Mouse (Mus musculus) myocyte (in vitro differentiated cells): Measurements from ENCODE around the gene Pola2. TPM values are rescaled to one million over a fixed set of nuclear protein-coding genes. Genes with fewer than 3 reads are reported as not detected.

Experiments used
- H3K27me3 ChIP-seq: one replicate; pipeline ENCODE4 v1.6.1; 2011; ENCODE audit not compliant: control insufficient read depth, insufficient read depth, insufficient read length
- H3K36me3 ChIP-seq: one replicate; pipeline ENCODE4 v1.6.1; 2011; ENCODE audit not compliant: control insufficient read depth, insufficient read depth
- H3K4me2 ChIP-seq: one replicate; pipeline ENCODE4 v1.6.1; 2011; ENCODE audit warnings: low read depth, control low read depth
- H3K4me3 ChIP-seq: one replicate; pipeline ENCODE4 v1.5.1; 2011; ENCODE audit warnings: mild to moderate bottlenecking, control low read depth, moderate library complexity
- H3K79me2 ChIP-seq: one replicate; pipeline ENCODE4 v1.6.1; 2011; ENCODE audit not compliant: control insufficient read depth, insufficient read depth
- H3ac ChIP-seq: one replicate; pipeline ENCODE4 v1.6.1; 2011; ENCODE audit not compliant: control insufficient read depth, insufficient read length
- CEBPB ChIP-seq: IDR thresholded peaks from 2 replicates; pipeline ENCODE4 v1.6.1; 2011; ENCODE audit warnings: mild to moderate bottlenecking, moderate library complexity; ENCODE audit not compliant: poor library complexity, insufficient read depth, severe bottlenecking
- E2F4 ChIP-seq: IDR thresholded peaks from one replicate; pipeline ENCODE4 v1.6.1; 2011; ENCODE audit warnings: mild to moderate bottlenecking, control low read depth, moderate library complexity; ENCODE audit not compliant: insufficient read depth
- MAX ChIP-seq: IDR thresholded peaks from one replicate; pipeline ENCODE4 v1.6.1; 2011; ENCODE audit warnings: low read depth, mild to moderate bottlenecking, control low read depth
- MYOD1 ChIP-seq, 3 experiments: IDR thresholded peaks; one replicate each; pipeline ENCODE4 v1.6.1; 2011; ENCODE audit warnings: control low read depth in 2 of 3, low read depth in 2 of 3, mild to moderate bottlenecking in 2 of 3, moderate library complexity in 1 of 3; ENCODE audit not compliant: insufficient read length in 2 of 3, control insufficient read depth in 1 of 3
- MYOG ChIP-seq, 3 experiments: IDR thresholded peaks; one replicate each; pipeline ENCODE4 v1.6.1; 2011; ENCODE audit warnings: control low read depth in 2 of 3, low read depth in 2 of 3, mild to moderate bottlenecking in 2 of 3; ENCODE audit not compliant: insufficient read length in 2 of 3, control insufficient read depth in 1 of 3, insufficient read depth in 1 of 3
- POLR2A ChIP-seq: IDR thresholded peaks from one replicate; pipeline ENCODE4 v1.6.1; 2011; ENCODE audit warnings: low read depth, mild to moderate bottlenecking, control low read depth, moderate library complexity; ENCODE audit not compliant: insufficient read length
- POLR2AphosphoS2 ChIP-seq: IDR thresholded peaks from one replicate; pipeline ENCODE4 v1.6.1; 2011; ENCODE audit warnings: low read depth, control low read depth; ENCODE audit not compliant: insufficient read length
- REST ChIP-seq: IDR thresholded peaks from one replicate; pipeline ENCODE4 v1.6.1; 2011; ENCODE audit warnings: mild to moderate bottlenecking, control low read depth, moderate library complexity; ENCODE audit not compliant: insufficient read depth, insufficient read length
- SRF ChIP-seq: IDR thresholded peaks from one replicate; pipeline ENCODE4 v1.6.1; 2011; ENCODE audit warnings: low read depth; ENCODE audit not compliant: control insufficient read depth, insufficient read length
- TCF12 ChIP-seq: IDR thresholded peaks from one replicate; pipeline ENCODE4 v1.6.1; 2011; ENCODE audit warnings: mild to moderate bottlenecking, control low read depth; ENCODE audit not compliant: poor library complexity, insufficient read depth, severe bottlenecking
- TCF3 ChIP-seq: IDR thresholded peaks from one replicate; pipeline ENCODE4 v1.6.1; 2011; ENCODE audit warnings: low read depth, control low read depth; ENCODE audit not compliant: insufficient read length
- USF1 ChIP-seq: IDR thresholded peaks from one replicate; pipeline ENCODE4 v1.6.1; 2011; ENCODE audit warnings: low read depth, mild to moderate bottlenecking, control low read depth, moderate library complexity
- polyA plus RNA-seq: library from polyadenylated mRNA; unstranded; fragments of >200 nt; fragmentation: generic; extraction: Trizol; gene quantifications from one replicate; pipeline ENCODE4 v1.2.1, GENCODE M21; 2012; ENCODE audit warnings: missing spikeins

Pola2 gene
- polyA plus RNA-seq, 1 experiment, result 11.9 TPM

DNA sequence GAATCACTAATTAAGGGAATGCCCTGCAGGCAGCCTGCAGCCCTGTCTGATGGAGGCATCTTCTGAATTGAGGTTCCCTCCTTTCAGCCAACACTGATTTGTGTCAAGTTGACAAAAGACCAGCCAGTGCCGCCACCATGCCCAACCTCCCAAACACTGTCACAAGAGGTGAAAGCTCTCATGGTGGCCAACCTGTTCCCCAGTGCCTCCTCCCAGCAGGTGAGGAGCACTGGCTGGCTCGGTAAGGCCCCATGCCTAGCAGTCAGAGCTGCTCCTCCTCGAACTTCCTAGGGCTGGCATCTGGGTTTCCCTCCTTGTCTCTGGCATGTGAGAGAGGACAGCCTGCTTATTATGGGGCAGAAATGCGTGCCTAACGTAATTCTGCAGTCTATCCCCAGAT, 24.3 kb downstream of the Pola2 start:
- H3K4me2 ChIP-seq, result peak overlapping the region; percentile 62
- TF ChIP-seq TCF12, result no peak
- no peak for TF ChIP-seq MAX
- no peak for TF ChIP-seq MYOD1 (IDR thresholded peaks at IDR 0.05; ENCODE audit: control insufficient read depth in 1 of 3, insufficient read length in 2 of 3, low read depth in 2 of 3)
- no peak for TF ChIP-seq SRF
- H3K4me3 ChIP-seq, result no peak overlapping the region
- no peaks in the 10 kb centered on the region for H3K79me2 ChIP-seq
- H3ac ChIP-seq, result no peak overlapping the region
- H3K36me3 ChIP-seq, result no peaks in the 10 kb centered on the region
- H3K27me3 ChIP-seq, result no peaks in the 10 kb centered on the region

DNA sequence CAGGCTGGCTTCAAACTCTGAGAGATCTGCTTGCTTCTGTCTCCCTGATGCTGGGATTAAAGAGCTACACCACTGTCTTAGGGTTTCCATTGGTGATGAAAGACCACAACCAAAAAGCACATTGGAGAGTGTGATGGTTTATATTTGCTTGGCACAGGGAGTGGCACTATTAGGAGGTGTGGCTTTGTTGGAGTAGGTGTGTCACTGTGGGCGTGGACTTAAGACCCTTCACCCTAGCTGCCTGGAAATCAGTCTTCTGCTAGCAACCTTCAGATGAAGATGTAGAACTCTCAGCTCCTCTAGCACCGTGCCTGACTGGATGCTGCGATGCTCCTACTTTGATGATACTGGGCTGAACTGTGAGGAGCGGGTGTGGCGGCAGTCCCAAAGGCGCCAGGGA, 25.5 kb downstream of the Pola2 start:
- no peak overlapping the region for H3K4me2 ChIP-seq
- no peak for TF ChIP-seq MYOG (IDR thresholded peaks at IDR 0.05; ENCODE audit: control insufficient read depth in 1 of 3, insufficient read depth in 1 of 3, insufficient read length in 2 of 3, low read depth in 2 of 3)
- no peak for TF ChIP-seq E2F4
- TF ChIP-seq MAX, result no peak
- no peak for TF ChIP-seq POLR2AphosphoS2
- no peak for TF ChIP-seq POLR2A
- TF ChIP-seq REST, result no peak
- no peak for TF ChIP-seq SRF
- no peak for TF ChIP-seq MYOD1 (IDR thresholded peaks at IDR 0.05; ENCODE audit: control insufficient read depth in 1 of 3, insufficient read length in 2 of 3, low read depth in 2 of 3)
- no peak for TF ChIP-seq TCF12
- no peak for TF ChIP-seq USF1
- TF ChIP-seq TCF3, result no peak
- no peak for TF ChIP-seq CEBPB

GRCm38 (mm10) chr19:5937836-5938406, 26.1 kb downstream of the Pola2 start:
- no peak overlapping the region for H3K4me2 ChIP-seq

More for the DNA sequence above, 25.5 kb downstream of the Pola2 start:
- H3K36me3 ChIP-seq, result no peaks in the 10 kb centered on the region
- no peak overlapping the region for H3ac ChIP-seq
- H3K27me3 ChIP-seq, result no peaks in the 10 kb centered on the region
- no peak overlapping the region for H3K4me3 ChIP-seq
- no peaks in the 10 kb centered on the region for H3K79me2 ChIP-seq

DNA sequence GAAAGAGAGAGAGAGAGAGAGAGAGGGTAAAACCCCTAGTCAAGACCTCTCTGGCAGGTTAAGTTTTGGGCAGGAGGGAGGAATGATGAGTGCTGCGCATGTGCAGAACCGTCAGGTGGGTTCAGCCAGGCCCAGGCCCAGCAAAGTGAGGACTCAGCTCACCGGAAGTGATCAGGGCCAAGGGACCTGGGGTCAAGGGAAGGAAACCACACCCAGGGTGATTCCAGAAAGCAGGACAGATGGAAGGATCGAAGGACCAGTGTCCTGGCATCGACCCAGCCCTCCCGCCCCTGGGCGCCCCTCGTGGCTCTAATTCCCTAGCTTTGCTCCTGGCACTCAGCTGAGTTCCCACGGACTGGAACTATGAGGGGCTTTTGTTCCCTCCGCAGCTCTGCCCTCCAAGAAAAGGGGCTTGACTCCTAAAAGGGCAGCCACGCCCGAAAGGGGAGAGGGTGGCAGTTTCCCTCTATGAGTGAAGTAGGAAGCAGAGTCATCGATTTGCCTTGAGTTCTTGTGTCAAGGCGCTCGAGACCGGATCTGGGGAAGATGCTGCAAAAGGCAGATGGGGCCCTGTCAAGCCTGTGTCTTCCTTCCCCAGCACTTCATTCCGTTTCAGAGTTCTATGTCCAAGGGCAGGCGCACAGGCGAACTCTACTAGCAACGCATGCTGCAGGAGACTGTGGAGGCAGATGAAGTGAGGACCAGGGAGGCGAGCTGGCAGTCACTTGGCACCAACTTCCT, 26.7 kb downstream of the Pola2 start:
- no peaks in the 10 kb centered on the region for H3K27me3 ChIP-seq
- no peak overlapping the region for H3K4me3 ChIP-seq
- TF ChIP-seq MYOG (IDR thresholded peaks at IDR 0.05; ENCODE audit: control insufficient read depth in 1 of 3, insufficient read depth in 1 of 3, insufficient read length in 2 of 3, low read depth in 2 of 3), result peak in 1 of 3 experiments; percentile 5
- no peak for TF ChIP-seq MYOD1 (IDR thresholded peaks at IDR 0.05; ENCODE audit: control insufficient read depth in 1 of 3, insufficient read length in 2 of 3, low read depth in 2 of 3)
- H3ac ChIP-seq, result no peak overlapping the region
- H3K79me2 ChIP-seq, result no peaks in the 10 kb centered on the region
- H3K4me2 ChIP-seq, result no peak overlapping the region
- no peaks in the 10 kb centered on the region for H3K36me3 ChIP-seq

More at GRCm38 (mm10) chr19:5937836-5938406, 26.1 kb downstream of the Pola2 start:
- H3K79me2 ChIP-seq, result no peaks in the 10 kb centered on the region
- H3K4me3 ChIP-seq, result no peak overlapping the region
- TF ChIP-seq MYOG (IDR thresholded peaks at IDR 0.05; ENCODE audit: control insufficient read depth in 1 of 3, insufficient read depth in 1 of 3, insufficient read length in 2 of 3, low read depth in 2 of 3) (no peak), REST (no peak), POLR2A (no peak), CEBPB (no peak), TCF3 (no peak), POLR2AphosphoS2 (no peak)
- no peaks in the 10 kb centered on the region for H3K36me3 ChIP-seq
- no peaks in the 10 kb centered on the region for H3K27me3 ChIP-seq
- no peak overlapping the region for H3ac ChIP-seq

GRCm38 (mm10) chr19:5935691-5936090, 28.3 kb downstream of the Pola2 start:
- no peak for TF ChIP-seq MAX
- no peak for TF ChIP-seq SRF
- TF ChIP-seq MYOD1 (IDR thresholded peaks at IDR 0.05; ENCODE audit: control insufficient read depth in 1 of 3, insufficient read length in 2 of 3, low read depth in 2 of 3), result no peak
- TF ChIP-seq TCF3, result no peak
- Histone ChIP-seq H3ac (no peak overlapping the region), H3K4me3 (no peak overlapping the region), H3K27me3 (no peaks in the 10 kb centered on the region), H3K79me2 (no peaks in the 10 kb centered on the region), H3K36me3 (no peaks in the 10 kb centered on the region), H3K4me2 (peak overlapping the region; percentile 50)
